Mouse (Mus musculus): ENCODE measurements around the gene Bysl. TPM values are rescaled to one million over a fixed set of nuclear protein-coding genes. Genes with fewer than 3 reads are reported as not detected.
"Not testable (repeated sequence)": the region's sequence is repeated elsewhere in the genome, so short reads cannot be mapped to it uniquely, and the experiment has no call there.

The Bysl gene
- total RNA-seq, 2 experiments from 2014 or later, result 14.1 to 16.6 TPM

DNA sequence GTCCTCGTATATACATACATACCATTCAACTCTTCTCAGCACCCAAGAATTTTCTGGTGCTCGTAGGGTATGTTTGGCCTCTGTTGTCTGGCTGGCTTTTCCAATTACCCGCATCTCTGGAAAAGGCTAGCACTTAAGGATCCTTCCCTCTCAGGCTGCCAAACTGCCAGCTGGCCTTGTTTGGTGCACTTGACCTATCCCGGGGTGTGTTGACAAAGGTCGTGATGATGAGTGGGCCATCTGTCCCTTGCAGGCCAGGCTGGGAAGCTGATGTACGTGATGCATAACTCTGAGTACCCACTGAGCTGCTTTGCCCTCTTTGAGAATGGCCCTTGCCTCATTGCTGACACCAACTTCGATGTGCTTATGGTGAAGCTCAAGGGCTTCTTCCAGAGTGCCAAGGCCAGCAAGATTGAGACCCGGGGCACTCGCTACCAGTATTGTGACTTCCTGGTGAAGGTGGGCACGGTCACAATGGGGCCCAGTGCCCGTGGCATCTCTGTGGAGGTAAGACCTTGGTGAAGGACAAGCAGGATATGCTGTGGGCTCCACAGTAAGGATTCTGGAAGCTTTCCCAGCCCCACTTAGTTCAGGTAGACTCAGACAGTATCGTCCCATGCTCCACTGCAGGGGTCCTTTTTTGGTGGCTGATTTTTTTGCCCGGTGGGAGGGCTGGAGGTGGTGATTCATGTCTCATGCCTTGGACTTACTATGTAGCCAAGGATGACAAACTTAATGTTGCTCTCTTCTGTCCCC, 7.4 kb upstream of the Bysl start:
- no peak for DNase-seq

DNA sequence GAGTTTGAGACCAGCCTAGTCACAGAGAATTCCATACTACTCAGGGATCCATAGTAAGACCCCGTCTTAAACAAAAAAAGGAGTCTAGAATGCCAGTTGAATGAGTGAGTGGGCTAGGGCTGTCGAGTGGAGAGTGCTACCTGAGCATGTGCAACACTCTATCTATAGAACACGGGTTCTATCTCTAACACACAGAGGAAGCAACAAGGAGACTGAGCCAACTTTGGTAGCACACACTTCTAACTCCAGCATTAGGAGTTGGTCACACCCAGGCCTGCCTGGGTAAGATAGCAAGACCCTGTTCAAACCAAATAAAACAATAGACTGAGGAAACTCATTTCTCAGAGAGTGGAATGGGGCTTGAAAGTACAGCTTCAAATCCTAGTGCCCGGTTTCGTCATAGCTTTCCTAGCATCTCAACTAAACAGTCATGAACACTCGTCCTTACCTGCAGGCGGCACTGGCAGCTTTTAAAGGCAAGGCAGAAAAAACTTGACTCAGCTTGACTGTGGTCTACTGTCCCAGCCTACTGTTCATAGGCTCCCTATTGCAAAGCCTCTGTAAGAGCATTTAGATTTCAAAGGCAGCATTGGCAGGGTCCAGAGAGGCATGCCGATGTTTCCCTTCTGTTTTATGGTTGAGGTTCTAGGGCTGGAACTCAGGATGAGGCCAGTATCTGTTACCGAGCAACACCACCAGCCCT, 6.5 kb upstream of the Bysl start:
- DNase-seq, result no peak

DNA sequence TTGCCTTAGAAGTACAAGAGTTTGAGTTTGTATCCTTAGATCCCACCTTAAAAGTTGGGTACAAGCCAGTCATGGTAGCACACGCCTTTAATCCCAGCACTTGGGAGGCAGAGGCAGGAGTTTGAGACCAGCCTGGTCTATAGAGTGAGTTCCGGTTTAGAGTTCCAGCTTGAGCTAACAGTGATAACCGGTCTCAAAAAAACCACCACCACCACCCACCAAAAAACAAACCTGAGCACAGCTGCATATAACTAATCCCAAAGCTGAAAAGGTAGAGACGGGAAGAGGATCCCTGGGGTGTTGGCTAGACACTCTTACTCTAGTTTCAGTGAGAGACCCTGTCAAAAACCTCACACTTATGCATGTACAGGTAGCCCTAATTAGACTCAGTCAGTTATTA, 5.4 kb upstream of the Bysl start:
- no peak for DNase-seq

DNA sequence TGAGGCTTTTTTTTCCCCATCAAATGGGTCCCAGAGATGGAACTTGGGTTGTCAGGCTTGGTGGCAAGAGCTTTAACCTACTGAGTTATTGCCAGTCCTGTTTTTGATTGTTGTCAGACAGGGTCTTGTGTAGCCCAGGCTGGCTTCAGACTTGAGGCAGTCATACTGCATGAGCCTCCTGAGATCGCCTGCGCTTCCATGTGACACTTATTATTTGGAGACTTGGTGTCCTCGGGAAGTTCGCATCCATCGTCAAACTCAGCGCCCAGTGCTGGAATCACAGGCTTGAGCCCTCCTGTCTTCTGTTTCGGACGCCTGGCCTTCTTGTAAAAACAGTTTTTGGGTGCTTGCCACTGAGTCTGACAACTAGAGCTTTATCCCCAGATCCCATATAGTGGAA, 4.8 kb upstream of the Bysl start:
- no peak for DNase-seq

DNA sequence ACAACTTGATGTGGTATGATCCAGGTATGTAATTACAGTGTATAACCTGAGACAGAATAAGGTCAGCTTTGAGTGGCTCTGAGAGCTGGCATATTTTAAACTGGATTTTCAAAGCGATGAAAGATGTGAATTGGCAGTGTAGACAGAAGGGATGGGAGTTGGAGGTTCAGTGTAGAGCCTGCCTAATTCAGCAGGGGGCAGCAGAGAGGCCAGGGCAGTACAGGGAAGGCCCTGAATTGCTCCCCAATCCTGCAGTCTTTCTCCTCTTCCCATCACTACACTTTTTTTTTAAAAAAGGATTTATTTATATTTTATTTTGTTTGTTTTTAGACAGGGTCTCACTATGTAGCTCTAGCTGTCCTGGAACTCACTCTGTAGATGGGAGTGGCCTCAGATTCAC, 2.7 kb upstream of the Bysl start:
- DNase-seq, result peak; percentile 69

DNA sequence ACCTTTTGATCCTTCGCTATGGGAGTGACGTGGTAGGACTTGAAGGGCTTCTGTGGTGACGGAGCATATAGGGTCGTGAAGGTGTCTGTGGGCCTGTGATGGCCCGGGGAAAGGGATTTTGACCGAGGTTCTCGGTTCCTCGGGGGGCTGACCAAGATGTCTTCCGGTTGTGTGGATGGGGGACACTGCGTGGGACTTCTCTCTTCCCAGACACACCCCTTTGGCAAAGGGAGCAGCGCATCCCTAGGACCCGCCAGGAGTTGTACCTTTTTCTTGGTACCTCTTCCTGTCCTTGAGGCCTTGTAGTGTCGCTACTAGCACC, 330 bp upstream of the Bysl start:
- DNase-seq, result no peak

DNA sequence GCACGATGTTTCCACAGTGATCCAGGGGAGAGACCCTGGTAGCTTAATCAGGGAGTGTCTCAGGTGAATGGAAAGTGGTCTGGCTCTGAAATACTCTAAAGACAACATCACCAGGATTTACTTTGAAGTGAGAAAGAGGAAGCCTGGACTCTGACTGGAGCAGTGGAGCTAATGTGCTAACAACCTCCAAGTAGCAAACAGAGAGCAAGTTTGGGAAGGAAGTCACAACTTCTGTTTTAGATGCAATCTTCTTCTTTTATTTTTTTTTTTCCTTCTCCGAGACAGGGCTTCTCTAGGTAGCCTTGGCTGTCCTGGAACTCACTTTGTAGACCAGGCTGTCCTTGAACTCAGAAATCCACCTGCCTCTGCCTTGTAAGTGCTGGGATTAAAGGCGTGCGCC, 2.1 kb downstream of the Bysl start:
- DNase-seq, result no peak

DNA sequence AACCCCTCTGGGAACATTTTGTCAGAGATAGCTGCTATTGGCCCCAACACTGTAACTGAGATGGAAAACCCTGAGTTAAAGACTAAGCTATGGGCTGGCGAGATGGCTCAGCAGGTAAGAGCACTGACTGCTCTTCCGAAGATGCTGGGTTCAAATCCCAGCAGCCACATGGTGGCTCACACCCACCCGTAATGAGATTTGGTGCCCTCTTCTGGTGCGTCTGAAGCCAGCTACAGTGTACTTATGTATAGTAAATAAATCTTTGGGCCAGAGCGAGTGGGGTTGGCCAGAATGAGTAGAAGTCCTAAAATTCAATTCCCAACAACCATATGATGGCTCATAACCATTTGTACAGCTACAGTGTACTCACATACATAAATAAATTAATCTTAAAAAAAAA, 5.1 kb downstream of the Bysl start:
- DNase-seq, result peak; percentile 40

DNA sequence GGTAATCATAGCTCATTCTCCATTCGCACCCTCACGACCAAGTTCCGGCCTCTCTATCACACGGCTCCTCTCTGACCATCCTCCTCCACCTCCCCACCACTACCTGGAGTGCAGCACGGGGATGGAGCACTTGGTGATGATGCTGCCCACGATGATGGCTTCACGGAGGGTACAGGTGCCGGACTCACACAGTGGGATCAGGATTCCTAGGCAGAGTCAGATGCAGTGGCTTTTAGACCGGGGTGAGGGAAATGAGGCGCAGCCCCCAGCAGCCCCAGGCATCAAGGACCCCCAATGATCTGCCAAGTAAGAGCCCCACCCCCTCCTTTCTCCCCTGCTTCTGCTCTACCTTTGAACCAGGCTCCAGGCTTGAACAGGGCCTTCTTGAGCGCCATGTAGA, 9.0 kb downstream of the Bysl start:
- no peak for DNase-seq

DNA sequence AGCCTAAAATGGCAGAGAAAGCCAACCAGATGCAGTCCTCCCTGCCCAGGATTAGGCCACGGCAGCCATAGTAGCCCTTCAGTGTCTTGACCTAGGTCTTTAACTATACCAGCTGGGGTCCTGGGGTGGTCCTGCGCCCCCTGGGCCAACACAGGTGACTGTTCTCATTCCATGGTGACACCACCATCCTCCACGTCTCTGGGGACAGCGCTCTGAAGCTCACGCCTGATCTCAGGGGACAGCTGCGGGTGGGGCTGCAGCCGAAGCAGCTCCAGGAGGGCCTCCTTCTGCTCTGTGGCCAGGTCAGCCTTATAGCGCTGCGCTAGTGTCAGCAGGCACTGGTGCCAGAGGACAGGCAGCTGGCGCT, 9.9 kb downstream of the Bysl start:
- no peak for DNase-seq

DNA sequence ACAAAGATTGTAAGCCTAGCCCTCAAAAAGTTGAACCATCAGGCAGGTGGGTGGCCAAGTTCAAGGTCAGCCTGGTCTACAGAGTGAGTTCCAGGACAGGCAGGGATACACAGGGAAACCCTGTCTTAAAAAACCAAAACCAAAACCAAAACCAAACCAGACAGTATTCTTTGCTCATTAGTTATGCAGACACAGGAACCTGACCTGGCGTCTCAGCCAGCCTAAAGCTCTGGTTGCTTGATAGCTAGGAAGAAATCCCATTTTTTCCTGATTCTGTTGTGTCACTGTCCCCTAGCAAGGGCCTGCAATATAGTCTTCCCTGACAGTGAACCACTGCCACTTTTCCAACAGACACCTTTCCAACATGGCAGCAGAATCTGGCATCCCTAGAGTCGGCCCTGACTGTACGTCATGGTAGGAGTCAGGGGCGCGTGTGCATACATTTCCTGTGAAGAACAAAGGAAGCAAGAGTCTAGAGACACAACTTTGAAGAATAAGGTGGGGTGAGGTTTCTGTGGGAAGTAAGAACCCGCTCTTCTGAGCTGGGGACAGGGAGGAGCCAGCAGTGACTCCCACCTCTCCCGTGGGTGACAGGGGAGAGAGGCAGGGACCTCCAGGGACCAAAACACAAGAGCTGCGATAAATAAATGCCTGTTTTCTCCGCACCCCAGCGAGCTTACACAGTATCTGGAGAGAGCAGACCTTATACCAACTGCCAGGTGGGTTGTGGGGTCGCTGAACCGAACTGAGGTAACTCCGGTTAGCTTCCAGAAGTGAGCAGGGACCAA, 10.5 kb downstream of the Bysl start:
- no peak for DNase-seq

DNA sequence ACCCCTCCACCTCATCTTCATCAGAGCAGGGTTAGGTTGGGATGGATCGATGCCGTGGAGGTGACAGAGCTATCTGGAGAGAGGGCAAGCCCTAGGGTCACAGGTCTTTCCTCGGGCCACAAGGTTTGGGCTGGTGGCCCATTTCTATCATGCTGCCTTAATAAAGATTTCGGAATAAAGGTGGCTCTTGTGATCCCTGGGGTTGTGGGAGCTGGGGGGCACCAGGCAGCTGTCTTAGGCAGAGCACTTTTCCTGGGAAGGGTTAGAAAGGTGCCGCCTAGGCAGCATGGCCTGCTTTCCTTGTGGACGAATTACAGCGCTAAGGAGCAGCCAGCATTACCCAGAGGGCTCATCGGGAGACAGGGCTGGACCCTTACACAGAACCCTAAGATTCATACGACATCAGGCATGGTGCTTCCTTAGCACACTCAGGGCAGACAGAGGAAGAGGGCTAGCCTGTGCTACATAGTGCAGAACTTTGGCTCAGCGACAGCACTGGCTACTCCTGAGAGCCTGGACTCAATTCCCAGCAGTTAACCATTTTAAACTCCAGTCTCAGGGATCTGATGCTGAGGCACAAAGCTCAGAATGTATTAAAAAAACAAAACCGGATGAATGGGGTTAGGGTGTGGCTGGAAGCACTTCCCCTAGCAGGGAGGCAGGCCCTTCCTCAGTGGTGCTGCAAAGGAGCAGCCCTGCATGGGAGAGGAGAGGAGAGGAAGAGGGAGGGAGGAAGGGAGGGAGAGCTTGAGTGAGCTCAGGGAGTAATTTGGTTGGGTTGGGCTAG, 11.6 kb downstream of the Bysl start:
- DNase-seq, result peak; percentile 29

DNA sequence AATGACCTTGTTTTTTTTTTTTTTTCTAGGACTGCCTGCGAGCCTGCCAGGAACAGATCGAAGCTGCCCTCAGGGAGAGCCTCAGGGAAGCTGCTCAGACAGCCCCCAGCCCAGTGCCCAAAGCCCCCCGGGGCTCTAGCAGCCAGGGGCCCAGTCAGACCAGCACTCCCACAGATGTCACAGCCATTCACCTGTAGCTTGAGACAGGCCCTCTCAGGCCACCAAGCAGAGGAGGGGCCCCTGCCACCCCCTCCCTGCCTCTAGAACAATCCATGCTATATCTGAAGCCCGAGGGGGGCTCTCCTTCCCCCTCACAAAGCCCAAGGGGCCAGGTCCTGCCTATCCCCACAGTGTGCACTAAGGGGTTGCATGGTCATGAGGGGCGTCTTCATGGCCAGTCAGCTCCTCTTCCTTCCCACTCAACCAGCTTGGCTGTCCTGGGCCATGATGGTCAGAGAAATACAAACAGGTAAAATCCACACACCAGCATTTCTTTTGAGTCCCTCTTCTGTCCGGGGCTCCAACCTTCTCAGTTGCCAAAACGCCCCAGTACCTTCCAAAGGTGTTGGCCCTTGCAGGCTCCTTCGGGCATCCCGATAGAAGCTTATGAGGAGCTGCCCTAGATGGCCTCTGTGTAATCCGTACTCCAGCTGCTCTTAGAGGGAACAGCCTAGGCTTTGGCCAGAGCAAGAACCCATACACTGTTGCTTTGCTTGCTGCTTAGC, 12.6 kb downstream of the Bysl start:
- not testable (repeated sequence) for DNase-seq

DNA sequence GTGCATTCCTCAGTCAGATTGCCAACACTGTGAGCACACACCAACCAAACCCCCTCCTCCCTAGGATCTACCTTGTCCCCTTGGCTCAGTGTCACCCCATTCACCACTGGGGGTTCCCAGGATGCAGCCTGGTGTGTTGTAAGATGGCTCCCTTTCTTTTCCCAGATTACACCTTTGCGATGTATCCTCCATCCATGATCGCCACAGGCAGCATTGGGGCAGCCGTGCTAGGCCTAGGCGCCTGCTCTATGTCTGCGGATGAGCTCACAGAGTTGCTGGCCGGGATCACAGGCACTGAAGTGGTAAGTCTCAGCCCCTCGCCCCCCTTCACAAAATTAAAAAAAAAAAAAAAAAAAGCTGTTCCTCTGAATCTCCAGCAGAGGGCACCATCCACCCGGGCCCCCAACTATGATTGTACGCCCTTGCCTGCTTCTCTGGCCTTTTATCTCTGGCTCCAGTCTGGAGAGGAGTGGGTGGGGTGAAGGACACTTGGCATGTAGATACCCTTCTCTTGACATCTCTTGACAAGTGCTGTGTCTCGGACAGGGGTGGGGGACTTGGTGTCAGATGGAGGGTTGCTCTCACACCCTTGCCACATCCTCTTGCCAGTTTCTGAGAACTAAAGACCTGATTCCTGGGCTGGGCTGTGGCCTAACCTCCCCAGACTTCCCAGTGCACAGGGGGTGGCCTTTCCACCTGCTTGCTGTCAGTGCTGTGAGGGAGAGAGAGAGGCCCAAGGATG, 13.3 kb downstream of the Bysl start:
- DNase-seq, result peak; percentile 61

DNA sequence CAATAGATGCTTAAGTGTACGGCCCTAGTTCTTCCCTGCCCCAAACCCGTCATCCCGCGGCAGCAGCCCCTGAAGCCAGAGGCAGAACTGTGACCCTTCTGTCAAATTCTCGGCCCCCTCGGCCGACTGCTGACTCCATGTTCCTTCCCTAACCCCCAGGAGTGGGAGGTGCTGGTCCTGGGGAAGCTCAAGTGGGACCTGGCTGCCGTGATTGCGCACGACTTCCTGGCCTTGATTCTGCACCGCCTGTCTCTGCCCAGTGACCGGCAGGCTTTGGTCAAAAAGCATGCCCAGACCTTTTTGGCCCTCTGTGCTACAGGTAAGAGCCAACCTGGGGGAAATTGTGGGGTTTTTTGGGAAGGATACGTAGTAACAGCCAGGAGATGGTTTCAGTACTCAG, 14.0 kb downstream of the Bysl start:
- DNase-seq, result peak; percentile 38

DNA sequence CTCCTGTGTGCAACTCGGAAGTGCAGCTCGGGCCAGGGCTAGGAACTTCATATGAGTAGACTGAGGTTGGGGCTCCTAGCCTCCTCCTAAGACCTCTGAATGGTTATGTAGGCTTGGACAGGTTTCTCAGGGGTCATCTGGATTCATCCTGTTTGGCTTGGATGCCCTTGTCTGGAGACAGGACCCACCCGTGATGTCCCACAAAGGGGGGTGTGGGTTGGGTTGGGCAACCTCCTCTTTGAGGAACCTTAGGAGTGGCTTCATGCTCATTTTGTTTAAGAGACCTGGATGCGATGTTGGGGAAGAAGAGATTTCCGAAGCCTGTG, 14.5 kb downstream of the Bysl start:
- no peak for DNase-seq

DNA sequence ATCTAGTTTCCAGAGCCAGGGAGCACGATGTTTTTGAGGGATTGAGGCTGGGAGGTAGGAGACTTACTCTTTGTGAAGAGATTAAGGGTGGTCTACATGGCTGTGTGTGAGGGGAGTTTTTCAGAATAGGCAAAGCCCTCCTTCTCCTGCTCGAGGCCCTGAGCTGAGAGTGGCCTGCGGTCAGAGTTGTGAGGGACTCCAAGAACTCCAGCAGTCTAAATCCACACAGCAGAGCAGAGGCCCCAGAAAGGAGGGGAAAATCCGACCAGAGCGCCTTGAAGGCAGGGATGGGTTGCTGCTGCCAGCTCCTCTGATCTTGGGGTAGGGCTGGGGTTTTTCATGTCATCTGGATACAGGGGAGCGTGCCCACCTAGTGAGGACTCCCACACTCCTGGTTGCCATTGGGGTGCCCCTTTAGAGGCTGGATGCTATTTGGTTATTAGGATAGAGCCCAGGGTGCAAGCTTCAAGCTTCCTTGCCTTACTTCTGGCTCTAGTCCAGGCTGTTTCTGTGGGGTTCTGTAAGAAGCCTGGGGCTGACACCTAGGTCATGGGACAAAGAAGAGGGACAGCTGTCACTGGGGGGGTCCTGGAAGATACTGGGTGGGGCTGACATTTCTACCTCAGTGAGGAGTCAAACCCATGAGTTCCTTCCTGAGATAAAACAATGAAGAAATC, 15.0 kb downstream of the Bysl start:
- DNase-seq, result peak; percentile 16

DNA sequence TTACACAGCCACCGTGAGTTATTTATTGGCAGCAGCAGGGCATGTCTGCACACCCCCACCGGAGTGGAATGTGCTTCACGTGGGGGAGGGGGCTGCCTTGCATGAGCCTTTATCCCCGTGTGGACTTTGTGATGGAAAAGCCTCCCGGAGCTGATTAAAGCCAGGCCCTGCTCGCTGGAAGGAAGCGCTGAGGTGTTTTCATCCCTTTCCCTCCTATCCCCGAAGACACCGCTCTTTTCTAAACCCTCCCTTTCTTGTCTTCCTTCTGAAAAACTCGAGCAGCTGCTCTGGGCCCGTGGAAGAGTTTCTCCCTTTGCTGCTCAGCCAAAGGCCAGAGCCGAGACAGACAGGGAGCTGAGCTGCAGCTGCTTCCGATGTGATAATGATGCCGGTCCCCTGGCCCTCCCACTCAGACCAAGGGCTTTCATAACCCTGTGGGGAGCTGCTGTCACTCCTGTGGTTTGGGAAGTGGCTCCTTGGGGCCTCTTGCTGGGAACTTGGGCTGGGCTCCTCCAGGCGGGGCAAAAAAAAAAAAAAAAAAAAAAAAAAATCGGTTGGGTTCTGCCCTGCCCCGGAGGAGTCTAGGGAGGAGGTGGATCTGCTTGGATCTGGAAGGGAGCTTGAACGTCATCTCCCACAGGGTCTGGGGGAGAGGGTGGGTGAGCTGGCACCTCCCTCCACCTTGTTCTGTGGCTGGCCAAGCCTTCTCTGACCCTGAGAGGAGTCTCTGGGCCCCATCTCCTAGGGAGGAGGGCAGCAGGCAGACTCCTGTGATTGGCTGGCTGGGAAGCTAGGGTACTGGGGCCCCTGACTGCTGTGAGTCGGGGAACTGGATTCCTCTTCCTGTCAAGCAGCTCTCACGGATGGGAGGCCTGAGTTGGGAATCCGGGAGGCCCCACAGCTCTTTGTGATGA, 15.8 kb downstream of the Bysl start:
- DNase-seq, result peak; percentile 77

DNA sequence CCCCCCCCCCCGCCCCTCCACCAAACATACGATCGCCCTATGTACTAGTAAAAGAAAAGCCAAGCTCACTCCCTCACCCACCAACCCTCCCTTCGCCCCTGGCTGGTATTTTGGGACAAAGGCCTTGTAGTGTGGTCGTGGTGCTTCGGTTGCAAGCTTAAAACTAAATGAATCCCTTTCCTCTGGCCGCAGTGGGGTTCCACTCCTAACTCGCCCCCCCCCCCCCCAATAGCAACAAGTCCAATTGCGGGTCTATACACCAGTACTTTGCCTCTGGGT, 16.4 kb downstream of the Bysl start:
- no peak for DNase-seq
